Mouse (Mus musculus) hindbrain, embryonic 11.5 days (tissue): Measurements from ENCODE around the gene Gm19668. TPM values are rescaled to one million over a fixed set of nuclear protein-coding genes. Genes with fewer than 3 reads are reported as not detected.
A peak's percentile ranks its signal among the peaks of the same experiment; 100 is the strongest.

Experiments
- ATAC-seq: fragments of 200-750 bp; cut with Nextera tagmentation; 2 replicates; pipeline ENCODE4 v1.8.0; 2017; ENCODE audit warnings: mild to moderate bottlenecking, moderate TSS enrichment, moderate library complexity; ENCODE audit not compliant: low FRiP score
- DNase-seq: peaks from one replicate; pipeline ENCODE4 v3.0.0-alpha.2; 2015; ENCODE audit warnings: low spot score
- H3K27ac ChIP-seq: fragments of 300-500 bp; sonication (generic); 2 replicates; pipeline ENCODE4 v1.5.1; 2014; ENCODE audit warnings: mild to moderate bottlenecking, low read depth, low read length
- H3K27me3 ChIP-seq: fragments of 300-500 bp; sonication (generic); 2 replicates; pipeline ENCODE4 v1.6.1; 2014; ENCODE audit warnings: mild to moderate bottlenecking, low read length, moderate library complexity, mixed read lengths; ENCODE audit not compliant: control insufficient read depth, insufficient read depth
- H3K36me3 ChIP-seq: fragments of 300-500 bp; sonication (generic); 2 replicates; pipeline ENCODE4 v1.6.1; 2014; ENCODE audit warnings: mild to moderate bottlenecking, low read length, moderate library complexity, mixed read lengths; ENCODE audit not compliant: control insufficient read depth, insufficient read depth
- H3K4me1 ChIP-seq: fragments of 300-500 bp; sonication (generic); replicated peaks from 2 replicates; pipeline ENCODE4 v1.6.1; 2014; ENCODE audit warnings: low read length, mixed read lengths; ENCODE audit not compliant: control insufficient read depth, insufficient read depth
- H3K4me2 ChIP-seq: fragments of 300-500 bp; sonication (generic); replicated peaks from 2 replicates; pipeline ENCODE4 v1.6.1; 2014; ENCODE audit warnings: mild to moderate bottlenecking, low read depth, low read length
- H3K4me3 ChIP-seq: fragments of 300-500 bp; sonication (generic); 2 replicates; pipeline ENCODE4 v1.5.1; 2014; ENCODE audit warnings: low read depth, low read length
- H3K9ac ChIP-seq: fragments of 300-500 bp; sonication (generic); 2 replicates; pipeline ENCODE4 v1.6.1; 2014; ENCODE audit warnings: low read depth, low read length
- H3K9me3 ChIP-seq: fragments of 300-500 bp; sonication (generic); 2 replicates; pipeline ENCODE4 v1.6.1; 2016; ENCODE audit warnings: low read length; ENCODE audit not compliant: control insufficient read depth
- WGBS: fragments of 180-500 bp; shearing (Covaris S2); extraction: QIAGEN DNeasy Blood & Tissue Kit; methylation state at CpG from one replicate; pipeline ENCODE4 v1.1.7; 2014; 5-methylcytosine and 5-hydroxymethylcytosine counted together
- polyA plus RNA-seq: library from polyadenylated mRNA; unstranded; fragments of >200 nt; fragmentation: Nextera tagmentation; extraction: Ambion mirVana; gene quantifications from 2 replicates; pipeline ENCODE4 v1.2.1, GENCODE M21; 2014

Gm19668 gene
- polyA plus RNA-seq, result not detected in 2 replicates

- ATAC-seq, result no peak
- no peaks in the 10 kb centered on the region for H3K27me3 ChIP-seq
- 56% methylated on average over 8 of the region's 8 CpGs for WGBS
- no peaks in the 10 kb centered on the region for H3K4me1 ChIP-seq
- no peak within 1 kb of the TSS for H3K9ac ChIP-seq
- H3K27ac ChIP-seq, result 0 out of 2 replicates have a peak within 1 kb of the TSS, but pooled peaks have one; percentile 9
- H3K36me3 ChIP-seq, result no peaks in the 10 kb centered on the region
- H3K9me3 ChIP-seq, result no peaks in the 10 kb centered on the region
- DNase-seq, result no peak
- H3K4me3 ChIP-seq, result no peak within 1 kb of the TSS
- no peak within 1 kb of the TSS for H3K4me2 ChIP-seq
Measured at GRCm38 (mm10) chr10:77798921-77799508, at the start of gene Gm19668. Gm19668 (minus strand) TSS chr10:77799133.

- H3K9me3 ChIP-seq, result peaks cover 3% of the 10 kb centered on the region; the same call in 1 of the 2 replicates
- ATAC-seq (no peak), DNase-seq (no peak)
- no peak overlapping the region for H3K9ac ChIP-seq
- no peaks in the 10 kb centered on the region for H3K36me3 ChIP-seq
- no peaks in the 10 kb centered on the region for H3K27me3 ChIP-seq
- H3K27ac ChIP-seq, result no peak overlapping the region
- H3K4me1 ChIP-seq, result no peaks in the 10 kb centered on the region
- no peak overlapping the region for H3K4me3 ChIP-seq
- H3K4me2 ChIP-seq, result no peak overlapping the region
- 89% methylated on average over 2 of the region's 2 CpGs for WGBS
Measured at GRCm38 (mm10) chr10:77847538-77847937, 48.6 kb upstream of the Gm19668 start.

- H3K4me2 ChIP-seq, result no peak overlapping the region
- no peak for DNase-seq
- no peaks in the 10 kb centered on the region for H3K36me3 ChIP-seq
- H3K9me3 ChIP-seq, result peaks cover 3% of the 10 kb centered on the region; the same call in 1 of the 2 replicates
- ATAC-seq, result no peak
- WGBS, result 11% methylated on average over 2 of the region's 2 CpGs
- no peak overlapping the region for H3K27ac ChIP-seq
- no peak overlapping the region for H3K4me3 ChIP-seq
- H3K27me3 ChIP-seq, result no peaks in the 10 kb centered on the region
- no peak overlapping the region for H3K9ac ChIP-seq
- H3K4me1 ChIP-seq, result no peaks in the 10 kb centered on the region
Measured at GRCm38 (mm10) chr10:77846961-77847360, 48.0 kb upstream of the Gm19668 start.

DNA sequence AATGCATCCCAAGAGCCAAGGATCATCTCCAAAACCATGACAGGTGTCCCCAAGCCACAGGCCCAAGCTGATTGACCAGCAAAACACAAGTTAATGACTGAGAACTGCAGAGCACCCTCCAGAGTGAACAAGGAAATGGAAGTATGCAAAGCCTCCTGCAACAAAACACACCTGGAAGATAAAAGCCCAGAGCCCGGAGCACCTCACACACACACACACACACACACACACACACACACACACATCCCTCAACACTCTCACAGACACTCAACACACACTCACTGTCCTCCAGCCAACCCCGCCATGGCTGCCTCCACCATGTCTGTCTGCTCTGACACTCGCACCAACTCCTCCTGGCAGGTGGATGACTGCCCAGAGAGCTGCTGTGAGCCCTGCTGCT is 47.6 kb upstream of the Gm19668 start, which contains the start of gene Gm36176:
Gene Gm36176 (plus strand): TSS at position 301 of the 400 bp plus-strand sequence.
- Histone ChIP-seq H3K9me3 (peaks cover 3% of the 10 kb centered on the region; the same call in 1 of the 2 replicates), H3K4me2 (no peak within 1 kb of the TSS), H3K9ac (no peak within 1 kb of the TSS), H3K27ac (no peak within 1 kb of the TSS), H3K4me3 (no peak within 1 kb of the TSS), H3K27me3 (no peaks in the 10 kb centered on the region), H3K36me3 (no peaks in the 10 kb centered on the region), H3K4me1 (no peaks in the 10 kb centered on the region)
- no peak for ATAC-seq
- WGBS, result 61% methylated on average over 3 of the region's 3 CpGs
- DNase-seq, result no peak

DNA sequence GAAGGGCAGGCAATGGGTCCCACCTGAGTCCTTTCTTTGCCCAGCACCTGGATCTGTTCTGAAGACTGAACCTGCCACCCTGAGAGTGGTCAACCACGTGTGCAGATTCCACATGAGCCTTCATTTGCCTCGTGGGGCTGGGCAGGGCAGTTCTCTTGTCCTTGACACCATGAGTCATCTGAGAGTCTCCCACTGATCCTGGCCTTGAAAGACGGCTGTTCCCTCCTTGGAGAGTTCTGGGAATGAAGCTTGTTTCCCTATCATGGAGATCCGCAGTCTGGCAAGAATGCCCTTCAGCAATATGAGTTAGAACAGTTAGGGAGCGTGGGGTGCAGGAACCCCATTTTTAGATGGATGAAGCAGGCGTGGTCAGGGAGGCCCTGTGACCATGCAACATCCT is 40.1 kb upstream of the Gm19668 start:
- H3K27me3 ChIP-seq, result no peaks in the 10 kb centered on the region
- no peak overlapping the region for H3K9ac ChIP-seq
- H3K36me3 ChIP-seq, result no peaks in the 10 kb centered on the region
- DNase-seq (no peak), ATAC-seq (no peak)
- no peak overlapping the region for H3K4me3 ChIP-seq
- 76% methylated on average over 6 of the region's 6 CpGs for WGBS
- H3K9me3 ChIP-seq, result 0 out of 2 replicates have a peak, but pooled peaks cover 3% of the 10 kb centered on the region
- H3K4me1 ChIP-seq, result no peaks in the 10 kb centered on the region
- H3K4me2 ChIP-seq, result no peak overlapping the region
- no peak overlapping the region for H3K27ac ChIP-seq

GRCm38 (mm10) chr10:77835647-77836046 is 36.7 kb upstream of the Gm19668 start, which contains the start of gene Krtap10-10:
Krtap10-10 (plus strand) TSS chr10:77835947.
- no peaks in the 10 kb centered on the region for H3K27me3 ChIP-seq
- H3K9me3 ChIP-seq, result no peaks in the 10 kb centered on the region
- H3K4me1 ChIP-seq, result no peaks in the 10 kb centered on the region
- no peak within 1 kb of the TSS for H3K4me2 ChIP-seq
- H3K4me3 ChIP-seq, result no peak within 1 kb of the TSS
- ATAC-seq (no peak), DNase-seq (no peak)
- H3K9ac ChIP-seq, result no peak within 1 kb of the TSS
- no peak within 1 kb of the TSS for H3K27ac ChIP-seq
- no peaks in the 10 kb centered on the region for H3K36me3 ChIP-seq
- WGBS, result 69% methylated on average over 9 of the region's 9 CpGs

GRCm38 (mm10) chr10:77826951-77827350 is 28.0 kb upstream of the Gm19668 start, which contains the start of gene Krtap10-4:
Krtap10-4 (minus strand) TSS chr10:77827095.
- ATAC-seq (no peak), DNase-seq (no peak)
- no peak within 1 kb of the TSS for H3K4me2 ChIP-seq
- H3K36me3 ChIP-seq, result no peaks in the 10 kb centered on the region
- WGBS, result 74% methylated on average over 6 of the region's 6 CpGs
- H3K4me3 ChIP-seq, result no peak within 1 kb of the TSS
- H3K27ac ChIP-seq, result no peak within 1 kb of the TSS
- H3K9ac ChIP-seq, result no peak within 1 kb of the TSS
- no peaks in the 10 kb centered on the region for H3K27me3 ChIP-seq
- no peaks in the 10 kb centered on the region for H3K9me3 ChIP-seq
- no peaks in the 10 kb centered on the region for H3K4me1 ChIP-seq

- DNase-seq, result no peak
Measured at GRCm38 (mm10) chr10:77819203-77819602, 20.3 kb upstream of the Gm19668 start.

GRCm38 (mm10) chr10:77818523-77818922 is 19.6 kb upstream of the Gm19668 start:
- ATAC-seq, result no peak
- Histone ChIP-seq H3K4me1 (no peaks in the 10 kb centered on the region), H3K36me3 (no peaks in the 10 kb centered on the region), H3K9ac (no peak overlapping the region), H3K4me2 (no peak overlapping the region), H3K27ac (no peak overlapping the region), H3K27me3 (no peaks in the 10 kb centered on the region), H3K4me3 (no peak overlapping the region), H3K9me3 (no peaks in the 10 kb centered on the region)
- 96% methylated on average over 4 of the region's 4 CpGs for WGBS
- no peak for DNase-seq

More at GRCm38 (mm10) chr10:77819203-77819602, 20.3 kb upstream of the Gm19668 start:
- H3K4me2 ChIP-seq, result no peak overlapping the region
- H3K4me3 ChIP-seq, result no peak overlapping the region
- no peak overlapping the region for H3K9ac ChIP-seq
- 43% methylated on average over 4 of the region's 4 CpGs for WGBS
- no peak overlapping the region for H3K27ac ChIP-seq
- no peak for ATAC-seq
- no peaks in the 10 kb centered on the region for H3K9me3 ChIP-seq
- no peaks in the 10 kb centered on the region for H3K4me1 ChIP-seq
- no peaks in the 10 kb centered on the region for H3K36me3 ChIP-seq
- H3K27me3 ChIP-seq, result no peaks in the 10 kb centered on the region
